Mouse (Mus musculus): ENCODE data around the gene Abcb11. TPM values are rescaled to one million over a fixed set of nuclear protein-coding genes. Genes with fewer than 3 reads are reported as not detected.

The Abcb11 gene
- total and polyA plus RNA-seq, 3 experiments: 0.16 TPM; not detected in 2

DNA sequence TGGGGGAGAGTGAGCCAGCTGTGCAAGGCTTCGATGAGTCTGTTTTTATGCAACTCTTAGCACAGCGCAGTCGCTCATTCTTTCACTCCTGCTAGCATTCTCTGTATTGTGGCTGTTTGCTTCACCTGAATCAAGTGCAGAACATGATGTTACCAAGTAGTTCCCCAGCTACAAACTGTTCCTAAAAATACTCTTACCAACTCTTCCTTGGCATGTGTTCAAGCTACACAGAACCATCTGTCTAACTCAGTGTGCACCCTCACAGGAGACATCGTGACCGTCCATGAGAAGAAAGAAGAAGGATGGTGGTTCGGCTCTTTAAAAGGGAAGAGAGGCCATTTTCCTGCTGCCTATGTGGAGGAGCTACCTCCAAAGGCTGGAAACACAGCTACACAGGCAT lies 153.7 kb downstream of the Abcb11 start:
- DNase-seq (ENCODE audit: extremely low read depth): no peak
- no peaks in the 10 kb centered on the region for H3K9me3 ChIP-seq (replicated peaks; ENCODE audit: low read length)
- no peaks in the 10 kb centered on the region for H3K79me2 ChIP-seq (replicated peaks; ENCODE audit: control insufficient read depth, extremely low read depth, insufficient read depth, poor library complexity, severe bottlenecking)
- no peak overlapping the region for H3K27ac ChIP-seq (ENCODE audit: insufficient read depth, low read depth)
- TF ChIP-seq USF2 (conservative IDR thresholded peaks at IDR 0.05; ENCODE audit: low read depth, low read length): no peak
- TF ChIP-seq UBTF (IDR thresholded peaks at IDR 0.05; ENCODE audit: low read depth, low read length): no peak
- no peak for TF ChIP-seq ZC3H11A (IDR thresholded peaks at IDR 0.05; ENCODE audit: low read depth, low read length)
- no peak for TF ChIP-seq ZMIZ1 (IDR thresholded peaks at IDR 0.05; ENCODE audit: low read depth, low read length)
- TF ChIP-seq E2F4 (IDR thresholded peaks at IDR 0.05; ENCODE audit: insufficient replicate concordance, low read depth, low read length): no peak
- TF ChIP-seq SMC3 (IDR thresholded peaks at IDR 0.05; ENCODE audit: low read depth, low read length): no peak
- TF ChIP-seq TCF12 (IDR thresholded peaks at IDR 0.05; ENCODE audit: low read depth, low read length): no peak
- TF ChIP-seq PAX5 (IDR thresholded peaks at IDR 0.05; ENCODE audit: low read length): no peak
- TF ChIP-seq EP300 (IDR thresholded peaks at IDR 0.05; ENCODE audit: low read length): no peak
- TF ChIP-seq MYC (IDR thresholded peaks at IDR 0.05; ENCODE audit: low read depth, low read length): no peak
- no peak for TF ChIP-seq MXI1 (IDR thresholded peaks at IDR 0.05; ENCODE audit: low read depth, low read length)
- TF ChIP-seq RAD21 (IDR thresholded peaks at IDR 0.05; ENCODE audit: low read depth, low read length): no peak
- TF ChIP-seq ZNF384 (IDR thresholded peaks at IDR 0.05; ENCODE audit: low read depth, low read length): no peak
- no peak for TF ChIP-seq JUND (conservative IDR thresholded peaks at IDR 0.05; ENCODE audit: low read depth, low read length)
- no peak for TF ChIP-seq ETS1 (conservative IDR thresholded peaks at IDR 0.05; ENCODE audit: low read depth, low read length)
- TF ChIP-seq BHLHE40 (IDR thresholded peaks at IDR 0.05; ENCODE audit: low read depth, low read length): no peak
- no peak for TF ChIP-seq NRF1 (IDR thresholded peaks at IDR 0.05; ENCODE audit: low read depth, low read length)
- no peaks in the 10 kb centered on the region for H3K4me1 ChIP-seq (ENCODE audit: control insufficient read depth in 1 of 2, insufficient read depth in 2 of 2)
- no peak overlapping the region for H3K4me3 ChIP-seq (replicated peaks in 1 of 3; ENCODE audit: low read depth in 2 of 3, low read length in 2 of 3, poor library complexity in 1 of 3)
- in situ Hi-C loops (cut with MboI; ENCODE audit: low pct_ligation_motif_present, low pct_unique_long_range_greater_than_20kb, low sequenced_read_pairs) (no loop called here), dilution Hi-C loops (cut with MboI; ENCODE audit: extremely low pct_ligation_motif_present, extremely low pct_unique_long_range_greater_than_20kb, low sequenced_read_pairs) (no loop called here)
- peaks cover 8 to 48% of the 10 kb centered on the region in 2 experiments for H3K36me3 ChIP-seq (replicated peaks in 1 of 2; ENCODE audit: control insufficient read depth in 1 of 2, insufficient read depth in 1 of 2, low read length in 1 of 2)
- H3K9ac ChIP-seq (ENCODE audit: insufficient read depth, low read depth): no peak overlapping the region
- H3K27me3 ChIP-seq (replicated peaks): no peaks in the 10 kb centered on the region
- H3K4me2 ChIP-seq (ENCODE audit: insufficient read depth, low read depth, poor library complexity, severe bottlenecking): no peak overlapping the region

Other genes with a start within 250 kb of the Abcb11 start
- 1.7 and 2.5 TPM in 2 replicates for gene Nostrin, start 206.8 kb downstream of the Abcb11 start, total RNA-seq (2012; rRNA removed)
- gene Nostrin, start 206.8 kb downstream of the Abcb11 start, total RNA-seq (2014; rRNA removed): 0.19 and 0.24 TPM in 2 replicates
- gene Nostrin, start 206.8 kb downstream of the Abcb11 start, polyA plus RNA-seq (2012; ENCODE audit: insufficient read length, low read depth): 0.29 and 0.63 TPM in 2 replicates
- gene Spc25, start 136.4 kb downstream of the Abcb11 start, total RNA-seq (2012; rRNA removed): 31.7 and 34.3 TPM in 2 replicates
- 67.2 and 73.8 TPM in 2 replicates for gene Spc25, start 136.4 kb downstream of the Abcb11 start, total RNA-seq (2014; rRNA removed)
- gene Spc25, start 136.4 kb downstream of the Abcb11 start, polyA plus RNA-seq (2012; ENCODE audit: insufficient read length, low read depth): 47.2 and 50.0 TPM in 2 replicates
- not detected in 2 replicates for gene G6pc2, start 131.5 kb downstream of the Abcb11 start, total RNA-seq (2012; rRNA removed)
- gene G6pc2, start 131.5 kb downstream of the Abcb11 start, total RNA-seq (2014; rRNA removed): not detected in 2 replicates
- not detected in 2 replicates for gene G6pc2, start 131.5 kb downstream of the Abcb11 start, polyA plus RNA-seq (2012; ENCODE audit: insufficient read length, low read depth)
- gene Dhrs9, start 37.8 kb upstream of the Abcb11 start, total RNA-seq (2012; rRNA removed): not detected in 2 replicates
- not detected in 2 replicates for gene Dhrs9, start 37.8 kb upstream of the Abcb11 start, total RNA-seq (2014; rRNA removed)
- not detected in 2 replicates for gene Dhrs9, start 37.8 kb upstream of the Abcb11 start, polyA plus RNA-seq (2012; ENCODE audit: insufficient read length, low read depth)
- gene Lrp2, start 243.4 kb upstream of the Abcb11 start, total RNA-seq (2012; rRNA removed): under 0.01 and 0.04 TPM in 2 replicates
- gene Lrp2, start 243.4 kb upstream of the Abcb11 start, total RNA-seq (2014; rRNA removed): 0.01 TPM in 2 replicates
- 0.07 TPM in 1 of 2 replicates, not detected in the other for gene Lrp2, start 243.4 kb upstream of the Abcb11 start, polyA plus RNA-seq (2012; ENCODE audit: insufficient read length, low read depth)